Mouse (Mus musculus): ENCODE data around the gene Spata17.

DNA sequence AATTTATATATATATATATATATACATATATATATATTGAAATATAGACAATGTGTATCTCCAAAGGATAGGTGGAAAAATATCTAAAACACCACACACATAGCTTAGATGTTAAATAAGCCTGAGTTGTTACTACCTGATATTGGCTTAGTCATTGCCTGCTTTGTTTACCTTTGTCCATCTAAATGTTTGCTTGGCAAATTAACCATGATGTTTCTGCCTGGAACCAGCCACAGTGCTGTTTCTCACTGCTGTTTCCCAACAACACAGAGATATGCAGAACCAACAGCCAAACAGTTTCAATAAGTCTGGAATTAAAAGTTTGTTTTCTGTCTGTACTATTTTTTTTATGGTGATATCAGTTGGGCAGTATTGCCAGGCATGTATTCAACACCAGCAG lies 59.6 kb downstream of the Spata17 start:
- no peak for TF ChIP-seq POLR2A (IDR thresholded peaks at IDR 0.05; ENCODE audit: low read depth, low read length)
- no peak for TF ChIP-seq CTCF (conservative IDR thresholded peaks at IDR 0.05; ENCODE audit: insufficient read depth, insufficient read length, low read depth, low read length)
